Mouse (Mus musculus) stomach, postnatal 0 days (tissue): ENCODE measurements around the gene Hoxa10. TPM values are rescaled to one million over a fixed set of nuclear protein-coding genes. Genes with fewer than 3 reads are reported as not detected.
A peak's percentile ranks its signal among the peaks of the same experiment; 100 is the strongest.

Source experiments
- ATAC-seq: fragments of 200-750 bp; cut with Nextera tagmentation; 2 replicates; pipeline ENCODE4 v1.8.0; 2017; ENCODE audit not compliant: low FRiP score, low TSS enrichment
- DNase-seq: peaks from one replicate; pipeline ENCODE4 v3.0.0-alpha.2; 2016; ENCODE audit warnings: low spot score
- H3K27ac ChIP-seq: fragments of 300-500 bp; sonication (generic); replicated peaks from 2 replicates; pipeline ENCODE4 v1.5.1; 2014; ENCODE audit warnings: mild to moderate bottlenecking, control low read depth
- H3K27me3 ChIP-seq: fragments of 300-500 bp; sonication (generic); 2 replicates; pipeline ENCODE4 v1.6.1; 2014; ENCODE audit warnings: low read length; ENCODE audit not compliant: control insufficient read depth, insufficient read depth
- H3K36me3 ChIP-seq: fragments of 300-500 bp; sonication (generic); 2 replicates; pipeline ENCODE4 v1.6.1; 2014; ENCODE audit warnings: low read length, mixed read lengths; ENCODE audit not compliant: control insufficient read depth, insufficient read depth
- H3K4me1 ChIP-seq: fragments of 300-500 bp; sonication (generic); replicated peaks from 2 replicates; pipeline ENCODE4 v1.6.1; 2014; ENCODE audit warnings: antibody characterized with exemption; ENCODE audit not compliant: control insufficient read depth, insufficient read depth
- H3K4me2 ChIP-seq: fragments of 300-500 bp; sonication (generic); replicated peaks from 2 replicates; pipeline ENCODE4 v1.6.1; 2014; ENCODE audit warnings: low read depth, mild to moderate bottlenecking, control low read depth, moderate library complexity
- H3K4me3 ChIP-seq: fragments of 300-500 bp; sonication (generic); 2 replicates; pipeline ENCODE4 v1.5.1; 2014; ENCODE audit warnings: low read depth, low read length, control low read depth
- H3K9ac ChIP-seq: fragments of 300-500 bp; sonication (generic); 2 replicates; pipeline ENCODE4 v1.6.1; 2014; ENCODE audit warnings: mild to moderate bottlenecking, low read length, control low read depth, mixed read lengths
- H3K9me3 ChIP-seq: fragments of 300-500 bp; sonication (generic); 2 replicates; pipeline ENCODE4 v1.6.1; 2016; ENCODE audit warnings: low read length; ENCODE audit not compliant: control insufficient read depth
- CTCF ChIP-seq: IDR thresholded peaks from 2 replicates; pipeline ENCODE4 v1.5.1; 2016; ENCODE audit warnings: antibody characterized with exemption, low read depth, mild to moderate bottlenecking, moderate library complexity
- EP300 ChIP-seq: optimal IDR thresholded peaks from 2 replicates; pipeline ENCODE3; 2016; ENCODE audit warnings: antibody characterized with exemption
- WGBS: fragments of 180-500 bp; shearing (Covaris S2); extraction: QIAGEN DNeasy Blood & Tissue Kit; methylation state at CpG from one replicate; pipeline ENCODE4 v1.1.7; 2014; 5-methylcytosine and 5-hydroxymethylcytosine counted together
- polyA plus RNA-seq: library from polyadenylated mRNA; unstranded; fragments of >200 nt; fragmentation: Nextera tagmentation; extraction: Ambion mirVana; gene quantifications from 2 replicates; pipeline ENCODE4 v1.2.1, GENCODE M21; 2015

The Hoxa10 gene
- polyA plus RNA-seq, 1 experiment from 2014 or later, result not detected

GRCm38 (mm10) chr6:52235267-52235666 lies 5.4 kb downstream of the Hoxa10 start:
- H3K4me3 ChIP-seq, result no peak overlapping the region
- WGBS, result 32% methylated on average over 9 of the region's 9 CpGs
- H3K4me1 ChIP-seq, result no peaks in the 10 kb centered on the region
- no peak overlapping the region for H3K4me2 ChIP-seq
- peaks cover 54% of the 10 kb centered on the region for H3K27me3 ChIP-seq
- no peak overlapping the region for H3K9ac ChIP-seq
- no peak overlapping the region for H3K27ac ChIP-seq
- no peaks in the 10 kb centered on the region for H3K9me3 ChIP-seq
- TF ChIP-seq EP300 (no peak), CTCF (no peak)
- DNase-seq (no peak), ATAC-seq (no peak)
- no peaks in the 10 kb centered on the region for H3K36me3 ChIP-seq

DNA sequence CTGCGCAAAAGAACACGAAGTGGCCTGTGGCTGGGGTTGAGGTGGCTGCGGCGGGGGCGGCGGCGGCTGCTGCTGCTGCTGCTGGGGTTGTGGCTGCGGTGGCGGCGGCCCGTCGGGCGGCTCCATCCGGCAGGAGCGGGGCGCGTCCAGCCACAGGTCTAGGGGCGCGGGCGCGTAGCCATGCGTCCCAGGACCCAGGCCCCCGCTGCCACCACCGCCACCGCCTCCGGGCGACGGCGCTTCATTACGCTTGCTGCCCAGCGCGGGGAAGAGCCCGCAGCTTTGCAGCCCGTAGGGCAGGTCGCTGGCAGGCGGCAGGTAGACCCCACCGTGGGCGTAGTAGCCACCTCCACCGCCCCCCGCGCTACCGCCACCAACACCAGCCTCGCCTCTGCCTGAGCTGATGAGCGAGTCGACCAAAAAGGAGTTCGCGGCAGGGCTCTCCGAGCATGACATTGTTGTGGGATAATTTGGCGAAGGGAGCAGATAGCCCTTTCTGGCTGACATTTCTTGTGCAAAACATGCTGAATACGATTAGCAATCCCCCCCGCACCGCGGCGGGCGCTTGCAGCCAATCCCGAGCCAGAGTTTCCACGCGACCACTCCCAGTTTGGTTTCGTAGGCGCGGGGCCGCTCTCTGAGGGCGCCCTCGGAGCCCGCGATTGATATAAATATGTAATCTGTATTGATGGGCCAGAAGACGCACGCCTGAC lies 6.1 kb downstream of the Hoxa10 start:
- Histone ChIP-seq H3K27me3 (peaks cover 51% of the 10 kb centered on the region), H3K9me3 (no peaks in the 10 kb centered on the region), H3K4me3 (no peak overlapping the region), H3K36me3 (no peaks in the 10 kb centered on the region), H3K4me2 (no peak overlapping the region), H3K27ac (no peak overlapping the region), H3K9ac (no peak overlapping the region), H3K4me1 (no peaks in the 10 kb centered on the region)
- WGBS, result 2% methylated on average over 55 of the region's 68 CpGs
- no peak for ATAC-seq
- no peak for DNase-seq
- TF ChIP-seq CTCF (no peak), EP300 (no peak)

GRCm38 (mm10) chr6:52233546-52234427 lies 6.9 kb downstream of the Hoxa10 start:
- no peak overlapping the region for H3K9ac ChIP-seq
- H3K36me3 ChIP-seq, result no peaks in the 10 kb centered on the region
- no peak overlapping the region for H3K27ac ChIP-seq
- TF ChIP-seq EP300, result no peak
- no peak for TF ChIP-seq CTCF
- no peak overlapping the region for H3K4me2 ChIP-seq
- DNase-seq (no peak), ATAC-seq (peak; percentile 35)
- no peaks in the 10 kb centered on the region for H3K9me3 ChIP-seq
- H3K4me1 ChIP-seq, result no peaks in the 10 kb centered on the region
- peaks cover 50% of the 10 kb centered on the region for H3K27me3 ChIP-seq
- under 1% methylated on average over 70 of the region's 70 CpGs for WGBS
- H3K4me3 ChIP-seq, result no peak overlapping the region

- Histone ChIP-seq H3K4me3 (no peak overlapping the region; the same call in 1 of the 2 replicates), H3K27ac (no peak overlapping the region), H3K9me3 (no peaks in the 10 kb centered on the region), H3K4me2 (no peak overlapping the region), H3K36me3 (no peaks in the 10 kb centered on the region), H3K9ac (no peak overlapping the region), H3K4me1 (no peaks in the 10 kb centered on the region), H3K27me3 (peaks cover 54% of the 10 kb centered on the region)
- no peak for TF ChIP-seq EP300
- no peak for TF ChIP-seq CTCF
- 3% methylated on average over 23 of the region's 23 CpGs for WGBS
- ATAC-seq, result no peak
- no peak for DNase-seq
Measured at GRCm38 (mm10) chr6:52232984-52233545, 7.6 kb downstream of the Hoxa10 start.

- Histone ChIP-seq H3K36me3 (no peaks in the 10 kb centered on the region), H3K4me3 (no peak overlapping the region), H3K9me3 (no peaks in the 10 kb centered on the region), H3K27ac (no peak overlapping the region), H3K4me2 (no peak overlapping the region), H3K4me1 (no peaks in the 10 kb centered on the region), H3K9ac (no peak overlapping the region), H3K27me3 (peaks cover 50% of the 10 kb centered on the region)
- no peak for ATAC-seq
- DNase-seq, result no peak
- WGBS, result 1% methylated on average over 18 of the region's 18 CpGs
- TF ChIP-seq CTCF (no peak), EP300 (no peak)
Measured at GRCm38 (mm10) chr6:52232568-52232965, 8.1 kb downstream of the Hoxa10 start.
